Comparison of ENCODE assay signal across 12 mouse cellular contexts in genomic region chr17:71742935-71743334, GRCm38 (mm10). TPM values are rescaled to one million over a fixed set of nuclear protein-coding genes. Genes with fewer than 3 reads are reported as not detected.
DNase-seq lines count a peak whose midpoint lies in the region; ATAC-seq and TF ChIP-seq lines count a peak whose summit lies in the region.
"Had no signal": no experiment of that assay in that cellular context is flagged by ENCODE, and none has a peak within 500 bp of the region (broad histone marks: within the 10 kb centered on the region; RNA-seq: fewer than 3 reads in every experiment).

No protein-coding gene starts in this region.

- H3K36me3 ChIP-seq in hindbrain, postnatal 0 days (ENCODE audit: insufficient read depth, low read length) = no peaks in the 10 kb centered on the region
- H3K36me3 ChIP-seq in hindbrain, embryonic 12.5 days = no peaks in the 10 kb centered on the region
- H3K36me3 ChIP-seq in lung, postnatal 0 days (ENCODE audit: insufficient read depth, low read length) = no peaks in the 10 kb centered on the region
- H3K36me3 ChIP-seq in intestine, embryonic 16.5 days (ENCODE audit: control insufficient read depth, insufficient read depth, low read length) = no peaks in the 10 kb centered on the region
- H3K36me3 ChIP-seq: neural tube, embryonic 12.5 days had no signal

- TF ChIP-seq EP300 in lung, postnatal 0 days (IDR thresholded peaks at IDR 0.05) = no peak

- H3K4me2 ChIP-seq in hindbrain, postnatal 0 days (ENCODE audit: low read depth, low read length) = no peak overlapping the region
- H3K4me2 ChIP-seq in hindbrain, embryonic 12.5 days (replicated peaks) = no peak overlapping the region
- no peak overlapping the region for H3K4me2 ChIP-seq in lung, postnatal 0 days (replicated peaks; ENCODE audit: low read depth, low read length)
- no peak overlapping the region for H3K4me2 ChIP-seq in intestine, embryonic 16.5 days (ENCODE audit: low read depth, low read length)
- H3K4me2 ChIP-seq: neural tube, embryonic 12.5 days had no signal

- WGBS in hindbrain, postnatal 0 days = 19% methylated on average over 5 of the region's 5 CpGs
- WGBS in hindbrain, embryonic 12.5 days = 33% methylated on average over 5 of the region's 5 CpGs
- WGBS in lung, postnatal 0 days = 19% methylated on average over 5 of the region's 5 CpGs
- WGBS in intestine, embryonic 16.5 days = 32% methylated on average over 5 of the region's 5 CpGs

- peak; percentile 43 for DNase-seq in hindbrain, postnatal 0 days (ENCODE audit: low spot score)
- DNase-seq in Muller cell, postnatal 12 days (ENCODE audit: inconsistent ontology term) = peak; percentile 91
- peak; percentile 57 to 64 for DNase-seq in frontal cortex, postnatal 36 days (ENCODE audit: low spot score in 2 of 2)
- peak; percentile 37 for DNase-seq in lung, postnatal 0 days (ENCODE audit: low spot score)
- no peak for DNase-seq in urinary bladder, postnatal 25 days (ENCODE audit: low spot score)
- no peak for DNase-seq in adrenal gland, postnatal 25 days
- DNase-seq: cerebellum, adult 18-20 months had no signal

- no peaks in the 10 kb centered on the region for H3K27me3 ChIP-seq in hindbrain, postnatal 0 days (ENCODE audit: insufficient read depth, low read length)
- no peaks in the 10 kb centered on the region for H3K27me3 ChIP-seq in hindbrain, embryonic 12.5 days
- no peaks in the 10 kb centered on the region for H3K27me3 ChIP-seq in lung, postnatal 0 days (replicated peaks; ENCODE audit: insufficient read depth, low read length)
- no peaks in the 10 kb centered on the region for H3K27me3 ChIP-seq in intestine, embryonic 16.5 days (replicated peaks; ENCODE audit: control insufficient read depth, insufficient read depth, low read length)
- H3K27me3 ChIP-seq: neural tube, embryonic 12.5 days had no signal

- no peak for ATAC-seq in hindbrain, postnatal 0 days
- no peak for ATAC-seq in hindbrain, embryonic 12.5 days (ENCODE audit: low FRiP score)
- no peak; the same call in 1 of the 2 replicates for ATAC-seq in lung, postnatal 0 days
- ATAC-seq in intestine, embryonic 16.5 days = no peak
- ATAC-seq: activated CD4-positive, CD25-positive, alpha-beta regulatory T cell, adult 4 months had no signal

- no peak overlapping the region for H3K4me3 ChIP-seq in hindbrain, postnatal 0 days (ENCODE audit: low read length)
- H3K4me3 ChIP-seq in hindbrain, embryonic 12.5 days = no peak overlapping the region
- H3K4me3 ChIP-seq in lung, postnatal 0 days (ENCODE audit: low read depth, low read length) = no peak overlapping the region
- H3K4me3 ChIP-seq in intestine, embryonic 16.5 days (ENCODE audit: low read length) = no peak overlapping the region
- H3K4me3 ChIP-seq: neural tube, embryonic 12.5 days had no signal

- H3K9me3 ChIP-seq in hindbrain, postnatal 0 days (ENCODE audit: low read length) = no peaks in the 10 kb centered on the region
- no peaks in the 10 kb centered on the region for H3K9me3 ChIP-seq in hindbrain, embryonic 12.5 days (replicated peaks)
- H3K9me3 ChIP-seq in lung, postnatal 0 days (ENCODE audit: low read length) = no peaks in the 10 kb centered on the region
- H3K9me3 ChIP-seq in intestine, embryonic 16.5 days (ENCODE audit: control insufficient read depth, low read length) = no peaks in the 10 kb centered on the region
- H3K9me3 ChIP-seq: neural tube, embryonic 12.5 days had no signal

- no peak overlapping the region for H3K9ac ChIP-seq in hindbrain, postnatal 0 days (replicated peaks; ENCODE audit: low read length)
- no peak overlapping the region for H3K9ac ChIP-seq in hindbrain, embryonic 12.5 days
- no peak overlapping the region for H3K9ac ChIP-seq in lung, postnatal 0 days (replicated peaks; ENCODE audit: low read depth)
- no peak overlapping the region for H3K9ac ChIP-seq in intestine, embryonic 16.5 days (ENCODE audit: low read depth, low read length)
- H3K9ac ChIP-seq: neural tube, embryonic 12.5 days had no signal

- no peak for TF ChIP-seq CTCF in hindbrain, postnatal 0 days (IDR thresholded peaks at IDR 0.05; ENCODE audit: low read depth)
- TF ChIP-seq CTCF in lung, postnatal 0 days (IDR thresholded peaks at IDR 0.05) = no peak

- H3K27ac ChIP-seq in hindbrain, postnatal 0 days = no peak overlapping the region
- H3K27ac ChIP-seq in hindbrain, embryonic 12.5 days = no peak overlapping the region
- H3K27ac ChIP-seq in lung, postnatal 0 days (ENCODE audit: low read length) = no peak overlapping the region
- no peak overlapping the region for H3K27ac ChIP-seq in intestine, embryonic 16.5 days (ENCODE audit: low read length)
- H3K27ac ChIP-seq: macrophage; neural tube, embryonic 12.5 days had no signal

- H3K4me1 ChIP-seq in hindbrain, postnatal 0 days (ENCODE audit: insufficient read depth, low read length) = peaks cover 13% of the 10 kb centered on the region; the same call in 1 of the 2 replicates
- peaks cover 2% of the 10 kb centered on the region for H3K4me1 ChIP-seq in hindbrain, embryonic 12.5 days
- no peaks in the 10 kb centered on the region for H3K4me1 ChIP-seq in lung, postnatal 0 days (ENCODE audit: insufficient read depth, low read depth, low read length)
- H3K4me1 ChIP-seq in intestine, embryonic 16.5 days (ENCODE audit: control insufficient read depth, insufficient read depth, low read length) = no peaks in the 10 kb centered on the region

RNA-seq across cellular contexts. Expression of gene Pcare, which starts 9.8 kb away (rescaled TPM):
- total RNA-seq in hindbrain, postnatal 0 days (2014; rRNA removed) = not detected in 2 replicates
- not detected in 2 replicates for polyA plus RNA-seq in hindbrain, postnatal 0 days (2015; fragmentation: Nextera tagmentation; extraction: Ambion mirVana)
- polyA plus RNA-seq in hindbrain, embryonic 12.5 days (2016; fragmentation: Nextera tagmentation; extraction: Ambion mirVana) = not detected in 2 replicates
- not detected in 2 replicates for polyA plus RNA-seq in lung, postnatal 0 days (2015; fragmentation: Nextera tagmentation; extraction: Ambion mirVana)
- not detected in 2 replicates for polyA plus RNA-seq in intestine, embryonic 16.5 days (2015; fragmentation: Nextera tagmentation; extraction: Ambion mirVana)
- total RNA-seq in adrenal gland, postnatal 25 days (2021) = not detected in 2 replicates
- polyA plus RNA-seq: activated CD4-positive, CD25-positive, alpha-beta regulatory T cell, adult 4 months; macrophage; neural tube, embryonic 12.5 days had no signal

RNA-seq across cellular contexts. Expression of gene Clip4, which starts 25.3 kb away (rescaled TPM):
- total RNA-seq in hindbrain, postnatal 0 days (2014; rRNA removed) = 10.1 and 12.5 TPM in 2 replicates
- polyA plus RNA-seq in hindbrain, postnatal 0 days (2015; fragmentation: Nextera tagmentation; extraction: Ambion mirVana) = 15.8 and 18.9 TPM in 2 replicates
- 7.5 and 9.2 TPM in 2 replicates for polyA plus RNA-seq in hindbrain, embryonic 12.5 days (2016; fragmentation: Nextera tagmentation; extraction: Ambion mirVana)
- polyA plus RNA-seq in lung, postnatal 0 days (2015; fragmentation: Nextera tagmentation; extraction: Ambion mirVana) = 25.8 and 30.3 TPM in 2 replicates
- 1.9 and 2.7 TPM in 2 replicates for polyA plus RNA-seq in intestine, embryonic 16.5 days (2015; fragmentation: Nextera tagmentation; extraction: Ambion mirVana)
- total RNA-seq in adrenal gland, postnatal 25 days (2021) = 15.9 and 17.2 TPM in 2 replicates
- polyA plus RNA-seq: activated CD4-positive, CD25-positive, alpha-beta regulatory T cell, adult 4 months; macrophage had no signal

Comparison
In these comparisons a context has a peak if more than half of its experiments do, and no peak if none do; other contexts are left out.
1. DNase-seq: peak in hindbrain, postnatal 0 days (single experiment), Muller cell, postnatal 12 days (single experiment), frontal cortex, postnatal 36 days (2 of 2) and lung, postnatal 0 days (single experiment); none in urinary bladder, postnatal 25 days (single experiment) and adrenal gland, postnatal 25 days (single experiment).